Mouse (Mus musculus): ENCODE results near the gene Sgpp2.
A peak's percentile ranks its signal among the peaks of the same experiment; 100 is the strongest.

The Sgpp2 gene

GRCm38 (mm10) chr1:78451070-78451854, 141.1 kb downstream of the Sgpp2 start:
- no peak for DNase-seq (ENCODE audit: low read depth)

- DNase-seq (ENCODE audit: low read depth), result no peak
Measured at GRCm38 (mm10) chr1:78452544-78452943, 142.4 kb downstream of the Sgpp2 start.

GRCm38 (mm10) chr1:78453886-78454285, 143.7 kb downstream of the Sgpp2 start:
- no peak for DNase-seq (ENCODE audit: low read depth)

DNA sequence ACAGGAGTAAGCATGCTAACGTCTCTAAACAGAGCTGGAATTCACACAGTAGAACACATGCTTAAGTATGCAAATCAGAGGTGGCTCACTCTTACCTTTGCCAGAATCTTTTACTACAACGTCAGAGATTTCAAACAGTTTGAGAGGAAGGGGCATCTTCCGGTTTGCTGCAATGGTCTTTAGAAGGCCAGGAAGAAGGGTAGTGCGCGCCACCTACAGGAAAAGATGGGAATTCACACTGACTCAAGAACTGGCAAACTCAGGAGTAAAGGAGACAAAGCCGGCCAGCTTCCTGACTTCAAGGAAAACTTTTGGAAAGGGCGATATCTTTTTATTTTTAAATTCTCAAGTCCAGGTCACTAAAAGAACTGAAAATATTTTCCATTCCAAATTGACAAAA, 144.5 kb downstream of the Sgpp2 start:
- DNase-seq (ENCODE audit: low read depth), result peak; percentile 17
